ENCODE assay signal across 11 mouse cellular contexts in genomic region chr5:9446146-9446545, GRCm38 (mm10).
DNase-seq lines count a peak whose midpoint lies in the region; ATAC-seq lines count a peak whose summit lies in the region.
"Had no signal": no experiment of that assay in that cellular context is flagged by ENCODE, and none has a peak within 500 bp of the region (broad histone marks: within the 10 kb centered on the region; RNA-seq: fewer than 3 reads in every experiment).

No protein-coding gene starts in this region.

- H3K4me2 ChIP-seq in intestine, embryonic 14.5 days (ENCODE audit: low read length), result no peak overlapping the region
- H3K4me2 ChIP-seq in intestine, embryonic 16.5 days (ENCODE audit: low read depth, low read length), result no peak overlapping the region
- no peak overlapping the region for H3K4me2 ChIP-seq in embryonic facial prominence, embryonic 11.5 days (ENCODE audit: low read depth, low read length)
- H3K4me2 ChIP-seq: limb, embryonic 15.5 days; midbrain, embryonic 12.5 days had no signal

- 0% methylated on average over 1 of the region's 1 CpGs for WGBS in intestine, embryonic 14.5 days
- WGBS in intestine, embryonic 16.5 days, result 0% methylated on average over 1 of the region's 1 CpGs
- 7% methylated on average over 1 of the region's 1 CpGs for WGBS in embryonic facial prominence, embryonic 11.5 days

- no peaks in the 10 kb centered on the region for H3K4me1 ChIP-seq in intestine, embryonic 14.5 days (replicated peaks; ENCODE audit: control insufficient read depth, insufficient read depth, low read length)
- no peaks in the 10 kb centered on the region for H3K4me1 ChIP-seq in intestine, embryonic 16.5 days (ENCODE audit: control insufficient read depth, insufficient read depth, low read length)
- no peaks in the 10 kb centered on the region for H3K4me1 ChIP-seq in embryonic facial prominence, embryonic 11.5 days (ENCODE audit: control insufficient read depth, insufficient read depth, low read length)
- H3K4me1 ChIP-seq: limb, embryonic 15.5 days; midbrain, embryonic 12.5 days had no signal

- ATAC-seq in intestine, embryonic 14.5 days (replicated peaks; ENCODE audit: low FRiP score, low TSS enrichment, low read depth), result no peak
- ATAC-seq in intestine, embryonic 16.5 days, result no peak
- ATAC-seq in embryonic facial prominence, embryonic 11.5 days (replicated peaks; ENCODE audit: insufficient number of reproducible peaks, low FRiP score, low TSS enrichment, low read depth), result no peak
- ATAC-seq: inflammation-experienced regulatory T-cells, adult 6 months; Patski had no signal

- no peak overlapping the region for H3K4me3 ChIP-seq in intestine, embryonic 14.5 days (ENCODE audit: low read depth, low read length)
- no peak overlapping the region for H3K4me3 ChIP-seq in intestine, embryonic 16.5 days (ENCODE audit: low read length)
- H3K4me3 ChIP-seq in embryonic facial prominence, embryonic 11.5 days (ENCODE audit: low read depth, low read length), result no peak overlapping the region
- H3K4me3 ChIP-seq: limb, embryonic 15.5 days; midbrain, embryonic 12.5 days had no signal

- H3K9ac ChIP-seq in intestine, embryonic 14.5 days (ENCODE audit: low read length), result no peak overlapping the region
- no peak overlapping the region for H3K9ac ChIP-seq in intestine, embryonic 16.5 days (ENCODE audit: low read depth, low read length)
- no peak overlapping the region for H3K9ac ChIP-seq in embryonic facial prominence, embryonic 11.5 days (replicated peaks; ENCODE audit: low read length)
- H3K9ac ChIP-seq: limb, embryonic 15.5 days; midbrain, embryonic 12.5 days had no signal

- no peaks in the 10 kb centered on the region for H3K27me3 ChIP-seq in intestine, embryonic 14.5 days (replicated peaks; ENCODE audit: control insufficient read depth, insufficient read depth, low read length)
- no peaks in the 10 kb centered on the region for H3K27me3 ChIP-seq in intestine, embryonic 16.5 days (replicated peaks; ENCODE audit: control insufficient read depth, insufficient read depth, low read length)
- H3K27me3 ChIP-seq in embryonic facial prominence, embryonic 11.5 days (ENCODE audit: control insufficient read depth, insufficient read depth, low read length), result no peaks in the 10 kb centered on the region
- H3K27me3 ChIP-seq: limb, embryonic 15.5 days; midbrain, embryonic 12.5 days had no signal

- H3K27ac ChIP-seq in intestine, embryonic 14.5 days (ENCODE audit: low read depth), result no peak overlapping the region
- H3K27ac ChIP-seq in intestine, embryonic 16.5 days (ENCODE audit: low read length), result no peak overlapping the region
- no peak overlapping the region for H3K27ac ChIP-seq in embryonic facial prominence, embryonic 11.5 days (replicated peaks; ENCODE audit: low read depth, low read length)
- H3K27ac ChIP-seq: limb, embryonic 15.5 days; midbrain, embryonic 12.5 days had no signal

- no peaks in the 10 kb centered on the region for H3K36me3 ChIP-seq in intestine, embryonic 14.5 days (ENCODE audit: control insufficient read depth, insufficient read depth, low read length)
- H3K36me3 ChIP-seq in intestine, embryonic 16.5 days (ENCODE audit: control insufficient read depth, insufficient read depth, low read length), result no peaks in the 10 kb centered on the region
- H3K36me3 ChIP-seq in embryonic facial prominence, embryonic 11.5 days (replicated peaks; ENCODE audit: control insufficient read depth, insufficient read depth, low read depth, low read length), result no peaks in the 10 kb centered on the region
- H3K36me3 ChIP-seq: limb, embryonic 15.5 days; midbrain, embryonic 12.5 days had no signal

- DNase-seq in intestine, embryonic 14.5 days (ENCODE audit: low spot score), result peak; percentile 78
- DNase-seq in thymus, postnatal 4 days, result peak; percentile 7
- no peak for DNase-seq in thymus, postnatal 10 days (ENCODE audit: low spot score in 2 of 2)
- DNase-seq in embryonic facial prominence, embryonic 11.5 days (ENCODE audit: low spot score), result peak; percentile 67
- DNase-seq in layer of hippocampus, adult 9-11 months, result no peak
- no peak for DNase-seq in thymus, postnatal 25 days

- no peaks in the 10 kb centered on the region for H3K9me3 ChIP-seq in intestine, embryonic 14.5 days (ENCODE audit: control insufficient read depth, low read length)
- H3K9me3 ChIP-seq in intestine, embryonic 16.5 days (ENCODE audit: control insufficient read depth, low read length), result no peaks in the 10 kb centered on the region
- H3K9me3 ChIP-seq in embryonic facial prominence, embryonic 11.5 days (replicated peaks; ENCODE audit: control insufficient read depth, low read length), result no peaks in the 10 kb centered on the region
- H3K9me3 ChIP-seq: limb, embryonic 15.5 days; midbrain, embryonic 12.5 days had no signal

Comparison
In these comparisons a context has a peak if more than half of its experiments do, and no peak if none do; other contexts are left out.
1. DNase-seq: peak in intestine, embryonic 14.5 days (single experiment), thymus, postnatal 4 days (single experiment) and embryonic facial prominence, embryonic 11.5 days (single experiment); none in thymus, postnatal 10 days (0 of 2), layer of hippocampus, adult 9-11 months (single experiment) and thymus, postnatal 25 days (single experiment).